Mouse (Mus musculus) intestine, postnatal 0 days (tissue): ENCODE data around the gene Runx1. TPM values are rescaled to one million over a fixed set of nuclear protein-coding genes. Genes with fewer than 3 reads are reported as not detected.

Experiments used
- ATAC-seq: fragments of 200-750 bp; cut with Nextera tagmentation; 2 replicates; pipeline ENCODE4 v1.8.0; 2017; ENCODE audit warnings: mild to moderate bottlenecking, moderate TSS enrichment, moderate library complexity
- H3K27ac ChIP-seq: fragments of 300-500 bp; sonication (generic); 2 replicates; pipeline ENCODE4 v1.5.1; 2014; ENCODE audit warnings: mild to moderate bottlenecking, low read depth, low read length, moderate library complexity
- H3K27me3 ChIP-seq: fragments of 300-500 bp; sonication (generic); replicated peaks from 2 replicates; pipeline ENCODE4 v1.6.1; 2014; ENCODE audit warnings: low read length, mixed read lengths; ENCODE audit not compliant: control insufficient read depth, insufficient read depth
- H3K36me3 ChIP-seq: fragments of 300-500 bp; sonication (generic); 2 replicates; pipeline ENCODE4 v1.6.1; 2014; ENCODE audit warnings: mild to moderate bottlenecking, moderate library complexity; ENCODE audit not compliant: control insufficient read depth, insufficient read depth
- H3K4me1 ChIP-seq: fragments of 300-500 bp; sonication (generic); replicated peaks from 2 replicates; pipeline ENCODE4 v1.6.1; 2014; ENCODE audit warnings: antibody characterized with exemption, low read length, mixed read lengths; ENCODE audit not compliant: control insufficient read depth, insufficient read depth
- H3K4me2 ChIP-seq: fragments of 300-500 bp; sonication (generic); replicated peaks from 2 replicates; pipeline ENCODE4 v1.6.1; 2014; ENCODE audit warnings: low read depth, mild to moderate bottlenecking, moderate library complexity
- H3K4me3 ChIP-seq: fragments of 300-500 bp; sonication (generic); 2 replicates; pipeline ENCODE4 v1.5.1; 2014; ENCODE audit warnings: low read depth, low read length
- H3K9ac ChIP-seq: fragments of 300-500 bp; sonication (generic); 2 replicates; pipeline ENCODE4 v1.6.1; 2014; ENCODE audit warnings: mild to moderate bottlenecking, low read depth, low read length
- H3K9me3 ChIP-seq: fragments of 300-500 bp; sonication (generic); 2 replicates; pipeline ENCODE4 v1.6.1; 2016; ENCODE audit warnings: mixed run types; ENCODE audit not compliant: control insufficient read depth
- CTCF ChIP-seq: sonication (generic); IDR thresholded peaks from 2 replicates; pipeline ENCODE4 v1.5.1; 2016; ENCODE audit warnings: low read depth, mild to moderate bottlenecking, control low read depth, antibody characterized with exemption, moderate library complexity
- WGBS: fragments of 180-500 bp; shearing (Covaris S2); extraction: QIAGEN DNeasy Blood & Tissue Kit; methylation state at CpG from one replicate; pipeline ENCODE4 v1.1.7; 2014; 5-methylcytosine and 5-hydroxymethylcytosine counted together
- polyA plus RNA-seq: library from polyadenylated mRNA; unstranded; fragments of >200 nt; fragmentation: Nextera tagmentation; extraction: Ambion mirVana; gene quantifications from 2 replicates; pipeline ENCODE4 v1.2.1, GENCODE M21; 2015

Runx1 gene
- polyA plus RNA-seq, 1 experiment from 2014 or later, result 1.7 TPM

GRCm38 (mm10) chr16:92816092-92816491, 9.9 kb downstream of the Runx1 start:
- no peak for TF ChIP-seq CTCF
- ATAC-seq, result no peak
- Histone ChIP-seq H3K27me3 (no peaks in the 10 kb centered on the region), H3K4me2 (no peak overlapping the region), H3K9ac (no peak overlapping the region), H3K27ac (no peak overlapping the region), H3K36me3 (no peaks in the 10 kb centered on the region), H3K4me1 (no peaks in the 10 kb centered on the region), H3K4me3 (no peak overlapping the region), H3K9me3 (no peaks in the 10 kb centered on the region)
- WGBS, result 81% methylated on average over 7 of the region's 7 CpGs

- H3K27me3 ChIP-seq, result no peaks in the 10 kb centered on the region
- H3K4me3 ChIP-seq, result no peak overlapping the region
- ATAC-seq, result no peak
- H3K9me3 ChIP-seq, result no peaks in the 10 kb centered on the region
- WGBS, result 93% methylated on average over 2 of the region's 2 CpGs
- H3K36me3 ChIP-seq, result no peaks in the 10 kb centered on the region
- TF ChIP-seq CTCF, result no peak
- H3K4me1 ChIP-seq, result no peaks in the 10 kb centered on the region
- no peak overlapping the region for H3K27ac ChIP-seq
- H3K4me2 ChIP-seq, result no peak overlapping the region
- no peak overlapping the region for H3K9ac ChIP-seq
Observed at GRCm38 (mm10) chr16:92815195-92815527, 10.8 kb downstream of the Runx1 start.

- no peaks in the 10 kb centered on the region for H3K36me3 ChIP-seq
- ATAC-seq, result no peak
- no peaks in the 10 kb centered on the region for H3K9me3 ChIP-seq
- WGBS, result 79% methylated on average over 5 of the region's 5 CpGs
- H3K27ac ChIP-seq, result no peak overlapping the region
- peak; percentile 26; the same call in 1 of the 2 replicates for TF ChIP-seq CTCF
- 0 out of 2 replicates have a peak, but pooled peaks cover 2% of the 10 kb centered on the region for H3K27me3 ChIP-seq
- no peak overlapping the region for H3K4me3 ChIP-seq
- H3K4me1 ChIP-seq, result no peaks in the 10 kb centered on the region
- H3K4me2 ChIP-seq, result no peak overlapping the region
- H3K9ac ChIP-seq, result no peak overlapping the region
Observed at GRCm38 (mm10) chr16:92814366-92815194, 11.4 kb downstream of the Runx1 start.

- Histone ChIP-seq H3K27ac (no peak overlapping the region), H3K36me3 (no peaks in the 10 kb centered on the region), H3K27me3 (peaks cover 3% of the 10 kb centered on the region; the same call in 1 of the 2 replicates), H3K4me1 (no peaks in the 10 kb centered on the region), H3K4me2 (no peak overlapping the region), H3K4me3 (no peak overlapping the region), H3K9ac (no peak overlapping the region), H3K9me3 (no peaks in the 10 kb centered on the region)
- no peak for ATAC-seq
- TF ChIP-seq CTCF, result no peak
- 39% methylated on average over 3 of the region's 3 CpGs for WGBS
Observed at GRCm38 (mm10) chr16:92812405-92812804, 13.5 kb downstream of the Runx1 start.

- H3K9me3 ChIP-seq, result no peaks in the 10 kb centered on the region
- no peak for ATAC-seq
- no peak overlapping the region for H3K4me2 ChIP-seq
- 90% methylated on average over 8 of the region's 8 CpGs for WGBS
- H3K27ac ChIP-seq, result no peak overlapping the region
- TF ChIP-seq CTCF, result no peak
- no peak overlapping the region for H3K9ac ChIP-seq
- no peaks in the 10 kb centered on the region for H3K4me1 ChIP-seq
- no peaks in the 10 kb centered on the region for H3K36me3 ChIP-seq
- no peak overlapping the region for H3K4me3 ChIP-seq
- peaks cover 3% of the 10 kb centered on the region; the same call in 1 of the 2 replicates for H3K27me3 ChIP-seq
Observed at GRCm38 (mm10) chr16:92810568-92811240, 15.2 kb downstream of the Runx1 start.

- no peak for TF ChIP-seq CTCF
- H3K4me2 ChIP-seq, result no peak overlapping the region
- WGBS, result 87% methylated on average over 8 of the region's 8 CpGs
- no peaks in the 10 kb centered on the region for H3K36me3 ChIP-seq
- no peak overlapping the region for H3K4me3 ChIP-seq
- ATAC-seq, result no peak
- no peaks in the 10 kb centered on the region for H3K9me3 ChIP-seq
- H3K27me3 ChIP-seq, result peaks cover 3% of the 10 kb centered on the region; the same call in 1 of the 2 replicates
- H3K4me1 ChIP-seq, result no peaks in the 10 kb centered on the region
- H3K27ac ChIP-seq, result no peak overlapping the region
- H3K9ac ChIP-seq, result no peak overlapping the region
Observed at GRCm38 (mm10) chr16:92807772-92808171, 18.2 kb downstream of the Runx1 start.
